Mouse (Mus musculus): ENCODE results near the gene Tns1.

GRCm38 (mm10) chr1:74035487-74035886 is 88.8 kb downstream of the Tns1 start:
- TF ChIP-seq POLR2A (IDR thresholded peaks at IDR 0.05; ENCODE audit: insufficient read depth, low read depth, low read length) (no peak), CTCF (IDR thresholded peaks at IDR 0.05; ENCODE audit: insufficient read depth, low read depth, low read length) (no peak)
